ENCODE assay signal across 16 mouse cellular contexts in genomic region chr8:83209581-83209980, GRCm38 (mm10).
"Had no signal": no experiment of that assay in that cellular context is flagged by ENCODE, and none has a peak within 500 bp of the region (broad histone marks: within the 10 kb centered on the region; RNA-seq: fewer than 3 reads in every experiment).

No protein-coding gene starts in this region.

- H3K27me3 ChIP-seq: liver, embryonic 12.5 days; midbrain, embryonic 12.5 days; midbrain, embryonic 15.5 days; neural tube, embryonic 12.5 days had no signal

- H3K4me2 ChIP-seq: liver, embryonic 12.5 days; lung, embryonic 14.5 days; midbrain, embryonic 12.5 days; midbrain, embryonic 15.5 days; neural tube, embryonic 12.5 days had no signal

- H3K4me3 ChIP-seq: liver, embryonic 12.5 days; midbrain, embryonic 12.5 days; midbrain, embryonic 15.5 days; neural tube, embryonic 12.5 days had no signal

- H3K36me3 ChIP-seq: liver, embryonic 12.5 days; midbrain, embryonic 15.5 days had no signal

- DNase-seq: lung, adult 18-20 months; lung, embryonic 14.5 days; lung, postnatal 10 days; lung, postnatal 4 days; retina, postnatal 1 day; right cerebral cortex, adult 18-20 months; right cerebral cortex, postnatal 25 days; right cerebral cortex, postnatal 4 days; spleen, adult 18-20 months; thymus, adult 18-20 months; thymus, postnatal 25 days had no signal

- H3K9me3 ChIP-seq: liver, embryonic 12.5 days; midbrain, embryonic 12.5 days; midbrain, embryonic 15.5 days; neural tube, embryonic 12.5 days had no signal

- H3K9ac ChIP-seq: liver, embryonic 12.5 days; liver, embryonic 14.5 days; lung, embryonic 14.5 days; midbrain, embryonic 12.5 days; midbrain, embryonic 15.5 days; neural tube, embryonic 12.5 days had no signal

- H3K27ac ChIP-seq: liver, embryonic 12.5 days; liver, embryonic 14.5 days; midbrain, embryonic 12.5 days; midbrain, embryonic 15.5 days; neural tube, embryonic 12.5 days had no signal

- ATAC-seq: liver, embryonic 12.5 days; midbrain, embryonic 15.5 days had no signal

- H3K4me1 ChIP-seq: midbrain, embryonic 15.5 days had no signal
